Mouse (Mus musculus): ENCODE measurements at regions not wholly inside any gene's neighbourhood (a gene's known extent, or its start where the extent isn't known, plus 50 kb on each side); places are given as distances from the start of the nearest gene placed in this dataset.

DNA sequence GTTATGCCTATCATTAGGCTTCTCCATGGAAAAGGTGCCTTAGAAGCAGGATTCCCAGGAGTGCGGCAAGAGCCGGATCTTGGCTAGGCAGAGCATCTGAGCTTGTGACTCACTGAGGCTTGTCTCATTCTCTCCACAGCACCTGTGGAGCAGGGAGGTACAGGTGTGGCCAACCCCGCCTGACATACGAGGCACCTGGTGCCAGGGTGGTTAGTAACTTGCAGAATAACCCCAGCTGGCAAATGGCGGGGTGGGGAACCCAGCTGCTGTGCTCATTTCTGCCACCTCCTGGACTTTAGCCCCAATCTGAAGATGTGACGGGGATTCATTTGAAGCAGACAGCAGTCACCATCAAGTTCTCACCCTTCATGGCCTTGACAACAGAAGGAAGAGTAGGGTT, 96.2 kb downstream of the Pdgfra start:
- in situ Hi-C loops (cut with MboI, MseI), result no loop called here

DNA sequence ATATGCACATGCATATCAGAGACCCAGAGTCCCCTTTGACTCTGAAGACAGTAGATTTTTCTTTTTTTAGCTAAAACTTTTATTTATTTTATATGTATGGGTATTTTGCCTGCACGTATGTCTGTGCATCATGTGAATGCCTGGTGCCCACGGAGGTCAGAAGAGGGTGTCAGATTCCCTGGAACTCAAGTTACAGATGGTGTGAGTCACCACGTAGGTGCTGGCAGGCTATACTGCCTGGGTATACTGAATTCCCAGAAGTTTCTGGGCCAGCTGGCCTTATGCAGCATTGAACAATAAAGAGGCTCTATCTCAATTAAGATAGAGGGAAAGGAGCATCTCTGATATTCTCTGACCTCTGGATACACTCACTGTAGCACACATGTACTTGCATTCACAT, 97.6 kb downstream of the Pdgfra start:
- in situ Hi-C loops (cut with MboI, MseI), result no loop called here

DNA sequence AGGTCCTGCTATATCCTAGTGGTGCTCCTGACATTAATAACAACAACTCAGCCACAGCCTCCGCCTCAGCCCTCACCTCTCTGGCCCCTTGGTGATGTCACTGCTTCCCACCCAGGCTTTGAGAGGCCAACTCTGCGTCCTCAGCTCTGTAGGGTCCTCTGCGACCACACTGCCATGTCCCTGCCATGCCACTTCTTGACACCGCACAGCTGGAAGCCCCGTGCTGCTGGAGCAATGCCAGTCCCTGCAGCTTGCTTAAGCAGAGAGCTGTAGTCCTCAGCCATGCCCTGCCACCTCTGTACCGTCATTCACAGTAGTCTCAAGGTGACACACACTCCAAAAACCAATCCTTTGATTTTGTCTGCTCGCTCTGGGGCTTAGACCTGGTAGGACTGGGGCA, 101.3 kb downstream of the Pdgfra start:
- in situ Hi-C loops (cut with MboI, MseI), result no loop called here

DNA sequence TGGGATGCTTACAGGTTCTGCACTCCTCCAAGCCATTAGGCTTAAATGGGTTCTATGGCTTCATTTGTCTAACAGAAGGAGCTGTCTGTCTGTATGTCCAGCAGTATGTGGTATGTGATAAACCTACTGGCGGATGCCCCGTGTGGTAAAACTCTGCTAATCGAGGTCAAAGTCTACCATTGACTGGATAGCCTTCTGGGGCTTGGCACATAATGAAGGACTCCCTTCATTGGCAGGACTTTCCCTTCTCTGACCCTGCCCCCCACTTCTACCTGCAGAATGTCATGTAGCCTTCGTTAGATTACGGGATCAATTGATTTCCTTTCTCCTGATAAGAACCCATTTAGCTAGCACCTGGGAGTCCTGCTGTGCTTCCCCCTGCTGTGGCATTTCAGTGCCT, 101.7 kb downstream of the Pdgfra start:
- in situ Hi-C loops (cut with MboI, MseI), result no loop called here

DNA sequence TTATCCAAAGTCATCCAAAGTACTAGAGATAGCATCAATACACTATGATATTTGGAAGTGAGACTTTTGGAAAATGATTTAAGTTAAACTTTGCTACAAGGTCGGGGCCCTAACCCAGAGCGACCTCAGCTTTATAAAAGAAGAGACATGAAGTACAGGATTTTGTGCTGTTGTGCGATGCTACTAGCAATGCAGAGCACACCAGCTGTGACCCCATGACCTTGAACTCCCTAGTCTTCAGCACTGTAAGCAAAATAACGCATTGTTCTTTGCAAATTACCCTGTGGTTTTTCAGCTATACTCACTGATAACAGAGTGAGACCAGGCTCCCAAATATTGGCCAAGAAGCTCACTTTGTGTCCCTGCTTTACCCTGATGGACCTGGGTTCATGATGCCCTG, 104.1 kb downstream of the Pdgfra start:
- in situ Hi-C loops (cut with MboI, MseI), result no loop called here

DNA sequence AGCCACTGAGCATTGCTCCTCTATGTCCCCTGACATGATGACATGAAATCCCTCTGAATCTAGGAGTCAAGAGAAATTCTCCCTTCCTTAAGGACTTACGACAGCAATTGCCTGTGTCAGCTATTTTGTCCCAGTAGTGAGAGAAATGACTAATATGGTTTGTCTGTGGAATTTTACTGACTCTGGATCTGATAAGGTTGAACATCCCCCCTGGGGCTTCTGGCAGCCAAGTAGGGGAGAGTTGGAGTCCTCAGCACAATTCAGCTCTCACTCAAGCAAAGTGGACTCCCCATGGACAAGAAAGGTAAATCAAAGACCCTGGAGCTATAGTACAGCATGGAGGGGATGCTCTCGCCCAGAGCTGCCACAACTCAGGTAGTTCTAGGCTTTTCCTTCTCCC, 105.0 kb downstream of the Pdgfra start:
- in situ Hi-C loops (cut with MboI, MseI), result no loop called here

DNA sequence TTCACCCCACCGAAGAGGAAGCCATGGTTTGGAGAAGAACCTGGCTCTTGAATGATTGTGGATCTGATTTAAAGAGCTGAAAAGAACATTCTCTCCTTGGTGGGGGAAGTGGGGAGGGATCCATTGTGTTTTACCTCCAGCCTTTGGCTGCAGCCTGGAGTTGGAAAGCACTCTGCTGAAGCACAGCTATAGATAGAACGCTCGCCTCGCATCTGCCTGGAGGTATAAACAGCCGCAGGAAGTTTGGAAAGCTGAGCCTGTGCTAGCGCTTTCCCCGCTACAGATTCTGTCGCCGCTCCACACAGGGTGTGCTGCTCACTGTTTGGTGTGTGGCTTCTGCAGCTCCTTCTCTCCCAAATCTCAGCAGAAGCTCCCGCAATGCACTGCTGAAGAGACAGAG, 108.2 kb downstream of the Pdgfra start:
- in situ Hi-C loops (cut with MboI, MseI), result no loop called here

DNA sequence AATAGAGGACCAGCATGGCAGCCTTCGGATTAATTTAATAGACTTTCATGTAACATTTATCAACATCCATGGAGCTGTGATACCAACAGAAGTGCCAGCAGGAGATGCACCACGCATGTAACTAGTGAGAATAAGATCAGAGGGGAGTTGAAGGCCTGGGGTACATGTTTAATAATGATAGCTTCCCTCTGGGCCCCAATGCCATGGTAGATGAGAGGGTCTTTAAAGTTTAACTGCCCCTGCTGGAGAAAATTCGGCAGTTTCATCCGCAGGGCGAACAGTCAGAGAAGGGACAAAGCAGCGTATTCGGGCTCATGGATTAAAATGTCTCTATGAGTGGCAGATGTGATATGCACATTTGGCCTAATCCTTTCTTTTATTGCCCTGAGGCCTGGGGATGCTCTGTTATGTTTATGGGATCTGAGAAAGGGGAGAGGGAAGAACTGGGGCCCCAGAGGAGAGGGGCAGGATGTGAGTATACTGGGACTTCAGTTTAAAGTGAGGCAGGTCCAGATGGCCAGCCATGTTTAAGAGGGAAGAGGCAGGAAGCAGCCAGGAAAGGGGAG, 114.1 kb downstream of the Pdgfra start:
- in situ Hi-C loops (cut with MboI, MseI), result no loop called here

DNA sequence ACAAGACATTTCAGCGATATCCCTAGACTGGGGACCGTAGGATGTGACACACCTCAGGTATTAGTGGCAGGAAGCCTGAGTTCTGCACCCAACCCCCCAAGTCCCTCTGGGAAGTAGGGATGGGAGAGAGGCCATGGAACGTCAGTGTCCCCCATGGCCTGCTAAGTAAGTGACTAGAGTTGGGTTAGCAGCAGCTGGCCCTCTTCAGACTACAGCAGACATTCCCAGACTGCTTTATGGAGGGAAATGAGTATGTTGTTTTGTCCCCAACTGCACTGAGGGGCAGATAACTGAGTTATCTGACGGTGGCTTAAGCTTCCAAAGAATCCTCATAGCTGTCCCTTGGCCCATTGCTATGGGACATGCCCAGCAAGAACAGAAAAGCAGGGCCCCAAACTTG, 114.8 kb downstream of the Pdgfra start:
- in situ Hi-C loops (cut with MboI, MseI), result no loop called here

DNA sequence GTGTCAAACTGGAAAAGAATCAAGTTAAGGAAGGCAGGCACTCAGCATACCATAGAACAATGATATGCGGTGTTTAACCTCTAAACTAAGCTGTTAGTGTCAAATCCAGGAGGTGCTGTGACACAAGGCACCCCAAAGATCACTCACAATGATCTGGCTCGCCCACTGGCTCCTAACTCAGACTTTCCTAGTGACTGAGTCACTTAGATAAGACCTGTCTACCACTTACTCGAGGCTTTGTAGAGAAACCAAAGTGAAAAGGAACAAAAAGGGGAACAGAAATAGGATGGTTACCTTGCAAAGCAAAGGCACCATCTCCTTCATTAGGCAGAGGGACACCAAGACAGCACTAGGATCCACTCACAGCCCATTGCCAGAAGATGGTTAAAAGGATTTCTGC, 115.7 kb downstream of the Pdgfra start:
- in situ Hi-C loops (cut with MboI, MseI), result no loop called here

DNA sequence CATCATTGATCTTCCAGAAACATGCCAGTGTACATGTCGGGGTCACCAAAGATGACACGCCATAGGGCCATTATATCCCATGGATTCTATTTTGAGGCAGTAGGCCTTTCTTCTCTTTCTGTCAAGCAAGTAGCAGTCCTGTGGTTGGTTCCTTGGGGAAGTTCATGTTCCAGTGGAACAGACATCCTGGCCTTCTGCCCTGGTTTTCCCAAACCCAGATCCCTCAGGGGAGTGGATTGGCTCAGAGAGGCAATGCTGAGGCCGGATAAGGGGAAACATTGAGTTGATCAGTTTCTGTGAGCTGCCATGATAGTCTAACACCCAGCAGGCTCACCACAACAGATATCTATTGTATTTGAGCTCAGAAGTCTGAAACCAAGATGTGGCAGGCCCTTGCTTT, 125.9 kb downstream of the Pdgfra start:
- in situ Hi-C loops (cut with MboI, MseI), result no loop called here

DNA sequence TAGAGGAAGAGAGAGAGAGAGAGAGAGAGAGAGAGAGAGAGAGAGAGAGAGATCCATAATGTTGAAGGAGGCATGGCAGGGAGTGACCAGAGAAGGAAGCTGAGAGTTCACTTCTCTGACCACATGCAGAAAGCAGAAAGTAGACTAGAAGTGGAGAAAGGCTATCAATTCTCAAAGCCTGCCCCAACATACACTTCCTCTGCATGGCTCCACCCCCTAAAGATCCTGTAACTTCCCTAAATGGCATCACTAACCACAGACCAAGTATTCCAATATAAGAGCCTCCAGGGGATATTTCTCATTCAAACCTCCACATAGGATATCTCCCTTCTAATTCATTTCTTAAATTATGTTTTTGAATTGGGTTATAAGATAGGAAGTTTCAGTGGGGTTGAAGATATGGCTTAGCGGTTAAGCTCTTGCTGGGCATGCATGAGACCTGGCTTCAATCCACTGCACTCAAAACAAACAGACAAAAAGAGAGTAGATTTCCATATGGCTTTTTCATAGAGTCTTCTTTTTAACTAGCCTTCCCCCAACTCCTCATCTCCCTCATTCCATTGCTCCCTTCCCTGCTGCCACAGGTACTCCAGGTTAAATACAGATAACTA, 127.6 kb downstream of the Pdgfra start:
- in situ Hi-C loops (cut with MboI, MseI), result no loop called here

DNA sequence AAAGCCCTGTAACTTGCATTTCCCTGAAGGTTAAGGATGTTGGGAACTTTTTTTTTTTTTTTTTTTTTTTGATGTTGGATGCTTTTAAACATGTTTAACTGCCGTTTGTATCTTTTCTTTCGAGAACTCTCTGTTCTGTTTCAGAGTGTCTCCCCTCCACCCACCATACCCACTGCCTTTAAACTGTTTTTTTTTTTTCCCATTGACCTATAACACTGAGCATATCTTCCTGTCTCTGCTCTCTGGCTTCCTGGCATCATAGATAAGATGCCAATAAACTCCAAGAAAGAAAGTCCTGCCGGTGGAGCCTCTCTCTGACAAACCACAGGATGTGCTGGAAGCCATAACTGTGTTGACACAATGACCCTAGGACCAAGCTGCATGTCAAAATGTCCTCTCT, 128.6 kb downstream of the Pdgfra start:
- in situ Hi-C loops (cut with MboI, MseI), result no loop called here

DNA sequence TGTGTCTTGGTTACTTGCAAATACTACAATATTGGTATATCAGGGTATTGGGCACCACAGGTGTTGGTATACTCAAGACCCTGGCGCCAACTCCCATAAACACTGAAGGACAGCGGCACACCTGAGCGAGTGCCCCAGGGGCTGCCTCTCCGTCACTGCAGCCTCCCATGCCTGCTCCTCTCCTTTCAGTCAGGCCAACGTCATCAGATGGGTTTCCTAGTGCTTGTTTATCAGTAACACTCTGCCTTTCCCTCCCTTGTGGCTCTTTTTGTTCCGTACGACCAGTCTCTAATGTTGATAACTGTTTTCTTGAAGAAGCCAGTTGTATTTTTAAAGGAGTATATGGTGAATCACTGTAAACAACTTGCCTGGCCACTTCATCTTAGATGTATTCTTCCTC, 129.4 kb downstream of the Pdgfra start:
- in situ Hi-C loops (cut with MboI, MseI), result no loop called here

DNA sequence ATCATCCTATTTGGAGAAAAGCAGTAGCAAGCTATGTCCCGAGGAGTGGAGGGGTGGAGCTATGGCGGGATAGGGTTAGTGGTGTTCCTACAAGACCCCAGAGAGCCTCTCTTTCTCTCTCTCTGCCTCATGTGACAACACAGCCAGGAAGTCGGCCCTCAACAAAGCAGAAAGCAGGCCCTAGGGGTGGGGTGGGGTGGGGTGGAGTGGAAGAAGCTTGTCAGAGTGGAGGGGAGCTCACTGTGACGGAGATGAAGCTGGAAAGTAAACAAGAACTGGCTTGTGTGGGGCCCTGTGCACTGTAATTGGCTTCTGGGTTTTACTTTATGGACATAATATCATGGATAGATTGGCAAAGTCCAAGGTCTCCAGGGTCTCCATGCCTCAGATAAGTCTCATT, 130.5 kb downstream of the Pdgfra start:
- in situ Hi-C loops (cut with MboI, MseI), result no loop called here

DNA sequence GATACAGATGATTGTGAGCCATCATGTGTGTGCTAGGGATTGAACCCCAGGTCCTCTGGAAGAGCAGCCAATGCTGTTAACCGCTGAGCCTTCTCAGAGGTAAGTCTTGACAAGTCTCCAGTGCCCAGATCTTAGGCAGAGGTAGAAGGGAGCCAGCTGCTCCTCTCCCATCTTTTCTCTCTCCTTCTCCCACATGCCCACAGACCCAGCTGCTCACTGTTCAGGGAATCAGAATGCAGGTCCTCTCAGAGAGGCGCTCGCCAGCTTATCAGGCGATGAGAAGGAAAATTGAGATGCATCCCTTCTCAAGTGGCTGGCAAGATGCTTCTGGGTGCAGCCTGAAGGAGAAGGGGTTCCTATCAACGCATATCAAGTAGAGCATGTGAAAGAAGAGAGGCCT, 131.7 kb downstream of the Pdgfra start:
- in situ Hi-C loops (cut with MboI, MseI), result no loop called here

DNA sequence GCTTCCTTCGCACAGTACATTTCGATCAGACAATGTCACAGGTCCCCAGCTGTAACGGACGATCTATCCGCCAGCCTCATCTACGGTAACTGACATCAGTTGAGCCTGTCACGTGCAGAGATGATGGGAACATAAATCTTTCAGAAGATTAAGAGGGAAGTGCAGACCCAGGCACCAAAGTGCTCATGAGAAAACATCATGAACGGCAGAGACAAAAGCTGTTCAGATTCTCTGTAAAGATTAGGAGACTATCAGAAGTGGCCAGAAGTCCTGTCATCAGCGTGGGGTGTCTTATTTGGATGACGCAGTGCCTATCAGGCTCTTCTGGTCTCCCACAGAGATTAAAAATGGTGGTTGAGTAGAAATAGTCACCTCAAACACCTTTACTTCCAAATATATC, 133.9 kb downstream of the Pdgfra start:
- in situ Hi-C loops (cut with MboI, MseI), result no loop called here

DNA sequence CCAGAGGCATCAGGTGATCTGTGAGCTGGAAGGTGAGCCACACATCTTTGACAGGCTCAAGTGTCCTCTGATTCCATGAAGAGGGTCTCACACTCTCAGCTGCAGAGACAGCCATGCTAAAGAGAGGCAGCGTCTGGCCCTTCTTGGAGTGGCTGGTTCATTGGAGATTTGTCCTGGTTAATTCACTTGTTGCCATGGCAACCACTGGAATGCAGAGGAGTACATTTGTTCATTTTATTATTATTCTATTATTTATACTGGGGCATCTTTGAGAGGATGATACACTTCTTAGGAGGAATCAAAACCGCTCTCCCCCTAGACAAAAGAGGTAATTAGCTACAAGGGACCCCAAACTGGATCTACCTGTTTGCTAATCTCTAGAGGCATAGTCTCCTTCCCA, 143.6 kb downstream of the Pdgfra start:
- in situ Hi-C loops (cut with MboI, MseI), result loop anchor here (10.0 kb wide), 1 partner anchor 559 kb away; no protein-coding TSS in a partner anchor

DNA sequence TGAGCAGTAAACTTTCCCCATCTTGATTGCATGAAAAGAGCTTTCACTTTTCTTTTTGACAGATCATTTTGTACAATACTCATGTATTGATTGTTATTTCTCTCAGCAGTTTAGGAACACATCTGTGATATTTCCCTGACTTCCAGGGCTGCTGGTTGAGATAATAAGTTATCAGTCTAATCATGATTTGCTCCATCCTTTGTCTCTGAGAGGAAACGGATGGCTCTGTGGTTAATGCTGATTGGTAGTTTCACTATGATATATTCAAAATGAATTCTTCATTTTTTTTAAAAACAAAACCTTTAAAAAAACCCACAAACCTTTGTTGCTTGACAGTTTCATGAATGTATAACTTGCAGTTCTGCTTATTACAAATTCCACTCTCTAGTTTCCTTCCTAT, 160.8 kb downstream of the Pdgfra start:
- in situ Hi-C loops (cut with MboI, MseI), result no loop called here

DNA sequence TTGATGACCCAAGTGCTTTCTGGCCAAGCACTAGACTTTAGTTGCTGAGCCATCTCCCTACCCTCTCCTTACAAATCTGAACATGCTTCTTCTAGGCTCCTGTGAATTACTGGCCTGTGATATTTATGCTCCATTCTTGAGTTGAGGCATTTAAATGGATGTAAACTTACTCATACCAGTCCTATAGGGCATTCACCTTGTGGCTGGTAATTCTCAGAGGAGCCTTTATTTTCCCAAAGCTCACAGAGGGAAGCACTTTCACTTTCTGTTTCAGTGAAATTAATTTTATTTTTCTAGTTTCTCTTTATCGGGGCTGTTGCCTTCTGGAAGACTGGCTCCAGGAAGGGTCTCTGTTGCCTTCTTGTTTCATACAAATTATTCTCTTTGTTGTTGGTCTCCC, 163.9 kb downstream of the Pdgfra start:
- in situ Hi-C loops (cut with MboI, MseI), result no loop called here

DNA sequence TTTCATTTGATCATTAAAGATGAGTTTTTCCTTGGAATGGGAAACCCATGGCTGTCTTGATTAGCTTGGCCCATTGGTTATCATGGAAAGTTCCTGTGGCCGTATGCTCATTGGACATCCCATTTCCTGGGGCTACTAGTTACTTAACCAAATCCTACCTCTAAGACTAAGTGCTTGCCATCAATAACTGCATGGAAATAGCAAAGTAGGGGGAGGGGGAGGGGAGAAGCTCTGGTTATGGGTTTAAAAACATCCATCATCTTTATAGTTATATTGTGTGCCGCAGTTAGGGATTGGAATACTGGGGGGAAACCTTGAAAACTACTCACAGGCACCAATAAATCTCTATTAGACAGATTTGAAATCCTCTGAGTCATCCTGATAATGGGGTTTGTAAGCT, 168.4 kb downstream of the Pdgfra start:
- in situ Hi-C loops (cut with MboI, MseI), result no loop called here

DNA sequence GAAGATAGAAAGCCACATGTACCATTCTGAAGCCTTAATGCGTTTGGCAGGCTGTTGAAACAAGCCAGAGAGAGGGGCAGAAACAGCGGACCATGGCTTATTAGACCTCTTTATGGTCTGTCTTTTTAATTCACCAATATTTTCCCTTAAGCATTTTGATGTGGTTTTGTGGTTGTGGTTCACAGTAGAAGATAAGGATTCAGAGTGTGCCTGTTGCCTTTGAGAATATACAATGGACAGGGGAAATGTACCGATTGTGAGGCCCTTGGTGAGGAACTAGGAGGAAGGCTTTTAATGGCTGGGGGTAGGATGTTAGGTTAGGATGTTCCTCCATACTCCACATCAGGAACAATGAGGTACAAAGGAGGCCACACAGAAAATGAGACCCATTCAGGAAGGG, 182.0 kb downstream of the Pdgfra start:
- in situ Hi-C loops (cut with MboI, MseI), result no loop called here

DNA sequence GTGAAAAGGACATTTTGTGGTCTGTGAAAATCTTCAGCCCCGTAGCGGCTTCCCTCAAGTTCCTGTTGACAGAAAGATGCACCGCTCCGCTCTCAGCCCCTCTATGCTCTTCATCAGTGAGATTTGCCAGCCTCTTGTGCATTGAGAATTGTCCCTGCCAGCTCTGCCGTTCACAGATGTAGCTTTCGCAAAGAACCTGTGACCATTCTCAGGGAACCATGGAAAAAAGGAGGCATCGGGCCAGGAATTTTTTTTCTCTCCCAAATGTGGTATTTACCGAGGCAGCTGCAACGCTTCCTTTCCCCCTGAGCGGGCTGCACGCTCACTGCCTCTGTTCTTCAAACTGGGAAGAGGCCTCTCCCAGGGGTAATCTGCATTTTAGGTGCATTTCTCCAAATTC, 184.4 kb downstream of the Pdgfra start:
- in situ Hi-C loops (cut with MboI, MseI), result no loop called here

DNA sequence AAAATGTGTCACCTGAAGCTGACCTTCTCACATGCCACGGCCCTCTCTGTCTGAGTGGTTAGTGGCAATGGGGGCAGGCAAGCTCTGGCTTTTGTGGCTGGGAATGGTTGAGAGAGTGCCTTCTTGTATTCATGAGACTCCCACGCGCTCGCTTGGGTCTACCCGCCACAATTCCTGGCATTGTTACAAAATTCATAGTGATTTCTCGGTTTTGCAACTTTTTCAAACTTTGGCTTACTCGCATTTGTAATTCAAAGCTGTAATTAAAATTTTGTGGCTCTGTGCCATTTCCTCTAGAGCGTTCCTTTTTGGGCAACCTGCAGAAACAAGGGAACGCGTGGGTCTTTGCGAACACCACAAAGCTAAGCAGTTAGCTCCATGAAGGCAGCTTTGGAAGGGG, 186.3 kb downstream of the Pdgfra start:
- in situ Hi-C loops (cut with MboI, MseI), result no loop called here
